Mouse (Mus musculus): ENCODE measurements around the gene Angptl7. TPM values are rescaled to one million over a fixed set of nuclear protein-coding genes. Genes with fewer than 3 reads are reported as not detected.

Angptl7 gene
- 0.29 and 0.32 TPM in 2 replicates for polyA plus RNA-seq (2015; fragmentation: Nextera tagmentation; extraction: Ambion mirVana)

- Histone ChIP-seq H3K27ac (ENCODE audit: low read length) (no peak within 1 kb of the TSS), H3K27me3 (replicated peaks; ENCODE audit: control insufficient read depth, insufficient read depth, low read length) (no peaks in the 10 kb centered on the region), H3K4me1 (replicated peaks; ENCODE audit: control insufficient read depth, insufficient read depth, low read length) (peaks cover 27% of the 10 kb centered on the region), H3K9ac (replicated peaks; ENCODE audit: low read depth, low read length) (no peak within 1 kb of the TSS), H3K9me3 (ENCODE audit: control insufficient read depth, low read length) (no peaks in the 10 kb centered on the region), H3K4me3 (replicated peaks; ENCODE audit: low read length) (no peak within 1 kb of the TSS), H3K4me2 (ENCODE audit: low read length) (no peak within 1 kb of the TSS), H3K36me3 (ENCODE audit: control insufficient read depth, insufficient read depth) (peaks cover 10% of the 10 kb centered on the region)
- no peak for ATAC-seq
- 71% methylated on average over 4 of the region's 4 CpGs for WGBS
Measured at GRCm38 (mm10) chr4:148500410-148500867, at the start of gene Angptl7. Angptl7 (minus strand) TSS chr4:148500460.

GRCm38 (mm10) chr4:148549106-148549505 is 48.8 kb upstream of the Angptl7 start:
- Histone ChIP-seq H3K4me2 (ENCODE audit: low read length) (no peak overlapping the region), H3K9me3 (ENCODE audit: control insufficient read depth, low read length) (no peaks in the 10 kb centered on the region), H3K27me3 (replicated peaks; ENCODE audit: control insufficient read depth, insufficient read depth, low read length) (no peaks in the 10 kb centered on the region), H3K36me3 (ENCODE audit: control insufficient read depth, insufficient read depth) (peaks cover 60% of the 10 kb centered on the region), H3K27ac (ENCODE audit: low read length) (no peak overlapping the region), H3K9ac (replicated peaks; ENCODE audit: low read depth, low read length) (no peak overlapping the region), H3K4me3 (replicated peaks; ENCODE audit: low read length) (no peak overlapping the region), H3K4me1 (replicated peaks; ENCODE audit: control insufficient read depth, insufficient read depth, low read length) (no peaks in the 10 kb centered on the region)
- no peak for ATAC-seq
- WGBS: 86% methylated on average over 4 of the region's 4 CpGs

GRCm38 (mm10) chr4:148535876-148536275 is 35.6 kb upstream of the Angptl7 start:
- Histone ChIP-seq H3K4me2 (ENCODE audit: low read length) (no peak overlapping the region), H3K9ac (replicated peaks; ENCODE audit: low read depth, low read length) (no peak overlapping the region), H3K27me3 (replicated peaks; ENCODE audit: control insufficient read depth, insufficient read depth, low read length) (no peaks in the 10 kb centered on the region), H3K4me3 (replicated peaks; ENCODE audit: low read length) (no peak overlapping the region), H3K36me3 (ENCODE audit: control insufficient read depth, insufficient read depth) (peaks cover 59% of the 10 kb centered on the region), H3K9me3 (ENCODE audit: control insufficient read depth, low read length) (no peaks in the 10 kb centered on the region), H3K27ac (ENCODE audit: low read length) (no peak overlapping the region), H3K4me1 (replicated peaks; ENCODE audit: control insufficient read depth, insufficient read depth, low read length) (peaks cover 4% of the 10 kb centered on the region)
- 90% methylated on average over 3 of the region's 3 CpGs for WGBS
- no peak for ATAC-seq

GRCm38 (mm10) chr4:148533613-148534328 is 33.5 kb upstream of the Angptl7 start:
- H3K27me3 ChIP-seq (replicated peaks; ENCODE audit: control insufficient read depth, insufficient read depth, low read length): no peaks in the 10 kb centered on the region
- H3K36me3 ChIP-seq (ENCODE audit: control insufficient read depth, insufficient read depth): peaks cover 52% of the 10 kb centered on the region
- no peak overlapping the region for H3K4me3 ChIP-seq (replicated peaks; ENCODE audit: low read length)
- no peak overlapping the region for H3K4me2 ChIP-seq (ENCODE audit: low read length)
- peak; percentile 88 for ATAC-seq
- peaks cover 4% of the 10 kb centered on the region for H3K4me1 ChIP-seq (replicated peaks; ENCODE audit: control insufficient read depth, insufficient read depth, low read length)
- H3K27ac ChIP-seq (ENCODE audit: low read length): no peak overlapping the region; the same call in 1 of the 2 replicates
- WGBS: 57% methylated on average over 12 of the region's 12 CpGs
- H3K9ac ChIP-seq (replicated peaks; ENCODE audit: low read depth, low read length): no peak overlapping the region
- no peaks in the 10 kb centered on the region for H3K9me3 ChIP-seq (ENCODE audit: control insufficient read depth, low read length)

GRCm38 (mm10) chr4:148532516-148532915 is 32.3 kb upstream of the Angptl7 start:
- Histone ChIP-seq H3K4me3 (replicated peaks; ENCODE audit: low read length) (no peak overlapping the region), H3K27ac (ENCODE audit: low read length) (no peak overlapping the region), H3K4me1 (replicated peaks; ENCODE audit: control insufficient read depth, insufficient read depth, low read length) (peaks cover 4% of the 10 kb centered on the region), H3K9ac (replicated peaks; ENCODE audit: low read depth, low read length) (no peak overlapping the region), H3K9me3 (ENCODE audit: control insufficient read depth, low read length) (no peaks in the 10 kb centered on the region), H3K27me3 (replicated peaks; ENCODE audit: control insufficient read depth, insufficient read depth, low read length) (no peaks in the 10 kb centered on the region), H3K4me2 (ENCODE audit: low read length) (no peak overlapping the region), H3K36me3 (ENCODE audit: control insufficient read depth, insufficient read depth) (peaks cover 48% of the 10 kb centered on the region)
- 92% methylated on average over 3 of the region's 3 CpGs for WGBS
- ATAC-seq: no peak

- Histone ChIP-seq H3K4me1 (replicated peaks; ENCODE audit: control insufficient read depth, insufficient read depth, low read length) (peaks cover 4% of the 10 kb centered on the region), H3K27ac (ENCODE audit: low read length) (no peak overlapping the region), H3K36me3 (ENCODE audit: control insufficient read depth, insufficient read depth) (peaks cover 50% of the 10 kb centered on the region), H3K4me3 (replicated peaks; ENCODE audit: low read length) (no peak overlapping the region), H3K9ac (replicated peaks; ENCODE audit: low read depth, low read length) (no peak overlapping the region), H3K9me3 (ENCODE audit: control insufficient read depth, low read length) (no peaks in the 10 kb centered on the region), H3K27me3 (replicated peaks; ENCODE audit: control insufficient read depth, insufficient read depth, low read length) (no peaks in the 10 kb centered on the region), H3K4me2 (ENCODE audit: low read length) (no peak overlapping the region)
- no peak for ATAC-seq
- WGBS: 80% methylated on average over 4 of the region's 4 CpGs
Measured at GRCm38 (mm10) chr4:148531341-148531740, 31.1 kb upstream of the Angptl7 start.

GRCm38 (mm10) chr4:148530778-148531177 is 30.5 kb upstream of the Angptl7 start:
- WGBS: 91% methylated on average over 6 of the region's 6 CpGs

GRCm38 (mm10) chr4:148530351-148530750 is 30.1 kb upstream of the Angptl7 start:
- H3K4me2 ChIP-seq (ENCODE audit: low read length): no peak overlapping the region
- no peak overlapping the region for H3K9ac ChIP-seq (replicated peaks; ENCODE audit: low read depth, low read length)
- ATAC-seq: no peak
- no peak overlapping the region for H3K27ac ChIP-seq (ENCODE audit: low read length)
- H3K9me3 ChIP-seq (ENCODE audit: control insufficient read depth, low read length): no peaks in the 10 kb centered on the region
- no peaks in the 10 kb centered on the region for H3K27me3 ChIP-seq (replicated peaks; ENCODE audit: control insufficient read depth, insufficient read depth, low read length)
- H3K4me3 ChIP-seq (replicated peaks; ENCODE audit: low read length): no peak overlapping the region
- WGBS: 93% methylated on average over 5 of the region's 5 CpGs
- H3K4me1 ChIP-seq (replicated peaks; ENCODE audit: control insufficient read depth, insufficient read depth, low read length): peaks cover 4% of the 10 kb centered on the region
- peaks cover 51% of the 10 kb centered on the region for H3K36me3 ChIP-seq (ENCODE audit: control insufficient read depth, insufficient read depth)

More at GRCm38 (mm10) chr4:148530778-148531177, 30.5 kb upstream of the Angptl7 start:
- H3K36me3 ChIP-seq (ENCODE audit: control insufficient read depth, insufficient read depth): peaks cover 54% of the 10 kb centered on the region
- H3K4me3 ChIP-seq (replicated peaks; ENCODE audit: low read length): no peak overlapping the region
- no peak overlapping the region for H3K9ac ChIP-seq (replicated peaks; ENCODE audit: low read depth, low read length)
- H3K27ac ChIP-seq (ENCODE audit: low read length): no peak overlapping the region
- no peak overlapping the region for H3K4me2 ChIP-seq (ENCODE audit: low read length)
- ATAC-seq: no peak
- H3K4me1 ChIP-seq (replicated peaks; ENCODE audit: control insufficient read depth, insufficient read depth, low read length): peaks cover 4% of the 10 kb centered on the region
- H3K27me3 ChIP-seq (replicated peaks; ENCODE audit: control insufficient read depth, insufficient read depth, low read length): no peaks in the 10 kb centered on the region
- no peaks in the 10 kb centered on the region for H3K9me3 ChIP-seq (ENCODE audit: control insufficient read depth, low read length)

- no peaks in the 10 kb centered on the region for H3K27me3 ChIP-seq (replicated peaks; ENCODE audit: control insufficient read depth, insufficient read depth, low read length)
- no peaks in the 10 kb centered on the region for H3K9me3 ChIP-seq (ENCODE audit: control insufficient read depth, low read length)
- H3K36me3 ChIP-seq (ENCODE audit: control insufficient read depth, insufficient read depth): peaks cover 43% of the 10 kb centered on the region
- no peak for ATAC-seq
- 90% methylated on average over 10 of the region's 10 CpGs for WGBS
- no peak overlapping the region for H3K4me3 ChIP-seq (replicated peaks; ENCODE audit: low read length)
- no peak overlapping the region for H3K9ac ChIP-seq (replicated peaks; ENCODE audit: low read depth, low read length)
- no peak overlapping the region for H3K4me2 ChIP-seq (ENCODE audit: low read length)
- no peak overlapping the region for H3K27ac ChIP-seq (ENCODE audit: low read length)
- H3K4me1 ChIP-seq (replicated peaks; ENCODE audit: control insufficient read depth, insufficient read depth, low read length): no peaks in the 10 kb centered on the region
Measured at GRCm38 (mm10) chr4:148527158-148527910, 27.1 kb upstream of the Angptl7 start.

Measured in forebrain, embryonic 16.5 days (tissue).